Mouse (Mus musculus) adrenal gland, postnatal 36 days (tissue): Measurements from ENCODE around the gene Pip4k2a. TPM values are rescaled to one million over a fixed set of nuclear protein-coding genes. Genes with fewer than 3 reads are reported as not detected.
A peak's percentile ranks its signal among the peaks of the same experiment; 100 is the strongest.
"Not testable (repeated sequence)": the region's sequence is repeated elsewhere in the genome, so short reads cannot be mapped to it uniquely, and the experiment has no call there.

Source experiments
- DNase-seq, 2 experiments: peaks; one replicate each; pipeline ENCODE4 v3.0.0; 2021; ENCODE audit warnings: mixed read lengths in 1 of 2
- total RNA-seq, 2 experiments: library from RNA; stranded (reverse); gene quantifications; 2 replicates each; pipeline ENCODE4 v1.2.3; 2021

Pip4k2a gene
- total RNA-seq, 2 experiments from 2014 or later, result 30.1 to 36.7 TPM

DNA sequence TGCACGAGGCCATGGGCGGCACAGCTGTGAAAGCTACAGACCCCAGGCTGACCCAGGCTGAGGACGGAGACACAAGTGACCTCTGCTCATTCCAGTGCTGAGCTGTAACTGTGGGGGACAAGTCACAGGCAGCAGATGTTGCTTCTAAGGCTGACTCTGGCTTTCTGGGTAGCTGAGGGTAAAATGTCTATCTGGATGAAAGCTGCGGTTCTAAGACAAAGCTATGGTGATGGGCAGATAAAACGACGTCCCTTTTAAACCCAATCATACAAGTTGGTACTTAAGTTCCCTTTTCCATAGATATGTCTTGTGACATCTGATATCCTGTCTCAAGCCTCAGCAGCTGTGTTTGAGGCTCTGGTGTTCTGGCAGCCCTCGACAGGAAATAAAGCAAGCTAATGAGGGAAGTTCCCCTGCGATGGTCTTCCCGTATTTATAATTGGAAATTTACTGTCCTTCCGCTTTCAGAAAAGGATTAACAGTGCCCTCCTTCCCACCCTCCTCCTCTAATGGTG, 100.1 kb downstream of the Pip4k2a start:
- DNase-seq, result peak in 1 of 2 experiments; percentile 27

- no peak for DNase-seq
Measured at GRCm38 (mm10) chr2:18896015-18896414, 101.9 kb downstream of the Pip4k2a start.

GRCm38 (mm10) chr2:18893336-18893735, 104.6 kb downstream of the Pip4k2a start:
- DNase-seq, result not testable (repeated sequence)

- no peak for DNase-seq
Measured at GRCm38 (mm10) chr2:18891991-18892537, 105.9 kb downstream of the Pip4k2a start.

DNA sequence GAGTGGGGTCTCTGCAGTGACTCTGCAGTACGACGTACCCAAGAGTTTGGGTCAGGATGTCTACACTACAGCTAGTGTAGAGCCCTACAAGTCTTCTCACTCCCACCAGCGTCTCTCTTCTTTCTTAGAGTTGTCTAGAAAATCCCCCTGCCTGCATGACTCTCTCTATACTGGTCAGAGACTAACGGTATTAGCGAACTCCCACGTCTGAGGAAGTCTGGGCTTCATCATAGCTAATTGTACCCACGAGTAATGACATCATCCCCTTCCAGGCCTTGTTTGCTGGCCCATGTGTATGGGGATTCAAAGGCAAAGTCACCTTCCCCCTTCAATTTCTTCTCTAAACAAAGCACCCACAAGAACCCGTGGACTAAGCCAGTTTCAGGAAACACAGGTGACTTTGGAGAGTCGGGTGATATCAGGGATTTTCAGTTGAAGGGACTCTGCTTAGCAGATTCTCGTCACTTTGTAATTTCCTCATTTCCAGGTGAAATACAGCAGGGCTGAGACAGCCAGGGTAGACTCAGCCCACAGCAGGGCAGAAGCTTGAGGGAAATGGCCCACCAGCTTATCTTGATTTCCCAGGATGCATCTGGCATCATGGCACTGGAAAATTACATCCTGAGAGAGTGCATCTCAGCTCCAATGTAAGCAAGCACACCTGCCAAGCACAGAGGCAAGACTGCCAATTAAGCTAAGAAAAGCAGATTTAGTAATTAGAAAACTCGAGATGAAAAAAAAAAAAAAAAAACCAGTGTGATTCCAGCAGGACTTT, 107.5 kb downstream of the Pip4k2a start:
- no peak for DNase-seq

DNA sequence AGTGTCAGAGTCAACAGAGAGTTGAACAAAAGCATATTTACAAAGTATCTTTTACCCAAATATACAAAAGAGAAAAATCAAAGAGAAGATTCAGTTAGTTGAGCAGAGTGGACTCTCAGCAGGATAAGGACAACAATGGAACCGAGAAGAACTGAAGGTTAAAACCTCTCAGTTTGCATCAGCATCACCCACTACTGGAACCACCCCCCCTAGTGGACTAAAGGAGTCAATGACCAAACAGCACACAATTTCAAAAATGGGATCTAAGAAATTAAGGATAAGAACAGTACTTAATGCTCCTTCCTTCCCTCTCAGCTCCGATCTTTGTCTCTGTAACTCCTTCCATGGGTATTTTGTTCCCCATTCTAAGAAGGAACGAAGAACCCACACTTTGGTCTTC, 113.6 kb downstream of the Pip4k2a start:
- DNase-seq, result no peak

- DNase-seq, result no peak
Measured at GRCm38 (mm10) chr2:18874626-18875025, 123.3 kb downstream of the Pip4k2a start.

GRCm38 (mm10) chr2:18874063-18874462, 123.9 kb downstream of the Pip4k2a start:
- no peak for DNase-seq

DNA sequence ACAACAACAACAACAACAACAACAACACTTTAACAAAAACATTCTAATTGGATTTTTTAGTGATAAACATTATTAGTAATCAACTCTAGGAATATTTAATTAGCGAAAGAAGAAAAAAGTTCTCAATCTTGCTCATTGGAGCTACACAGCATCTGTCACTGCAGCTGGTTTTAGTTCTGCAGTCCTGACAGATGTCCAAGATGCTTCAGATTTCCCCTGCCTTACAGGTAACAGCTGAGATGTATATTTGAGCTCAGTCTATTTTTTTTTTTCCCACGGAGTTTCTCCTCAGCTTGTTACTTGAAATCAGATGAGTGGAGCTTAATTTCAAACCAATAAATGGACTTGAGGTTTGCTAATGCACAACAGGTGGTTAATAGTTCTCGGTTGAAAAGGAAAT, 124.5 kb downstream of the Pip4k2a start:
- no peak for DNase-seq

DNA sequence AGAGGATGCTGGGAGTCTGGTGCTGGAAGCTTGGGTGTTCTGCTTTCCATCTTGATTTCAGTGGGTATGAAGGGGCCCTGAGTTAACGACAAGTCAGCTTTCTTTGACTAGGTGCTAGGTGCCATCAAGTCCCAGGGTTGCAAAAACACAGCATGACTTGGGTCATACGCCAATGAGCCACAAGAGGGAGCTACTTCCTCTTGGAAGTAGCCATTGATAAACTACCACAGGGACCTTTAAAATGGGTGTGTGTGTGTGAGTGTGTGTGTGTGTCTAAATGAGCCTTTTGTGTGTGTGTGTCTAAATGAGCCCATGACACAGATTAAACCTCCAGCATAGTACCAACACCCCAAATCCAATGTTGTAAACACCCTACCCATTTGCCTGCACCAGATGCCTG, 125.1 kb downstream of the Pip4k2a start:
- DNase-seq, result peak; percentile 72 to 80

DNA sequence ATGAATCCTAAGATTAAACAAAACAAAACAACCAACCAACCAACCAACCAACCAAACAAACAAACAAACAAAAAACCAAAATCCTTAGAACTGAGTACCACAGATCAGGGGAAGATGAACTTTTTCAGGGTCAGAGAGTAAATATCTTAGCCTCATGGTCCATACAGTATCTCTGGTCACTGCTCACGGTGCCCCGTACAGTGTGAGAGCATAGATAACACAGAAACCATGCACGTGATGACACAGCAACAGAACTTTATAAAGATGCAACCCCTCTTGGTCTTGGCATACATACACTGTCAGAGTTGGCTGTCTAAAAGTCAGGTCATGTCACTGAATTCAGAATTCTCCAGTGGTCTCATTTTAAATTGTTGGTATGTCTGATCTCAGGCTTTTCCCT, 126.8 kb downstream of the Pip4k2a start:
- no peak for DNase-seq

- no peak for DNase-seq
Measured at GRCm38 (mm10) chr2:18867069-18867468, 130.9 kb downstream of the Pip4k2a start.

DNA sequence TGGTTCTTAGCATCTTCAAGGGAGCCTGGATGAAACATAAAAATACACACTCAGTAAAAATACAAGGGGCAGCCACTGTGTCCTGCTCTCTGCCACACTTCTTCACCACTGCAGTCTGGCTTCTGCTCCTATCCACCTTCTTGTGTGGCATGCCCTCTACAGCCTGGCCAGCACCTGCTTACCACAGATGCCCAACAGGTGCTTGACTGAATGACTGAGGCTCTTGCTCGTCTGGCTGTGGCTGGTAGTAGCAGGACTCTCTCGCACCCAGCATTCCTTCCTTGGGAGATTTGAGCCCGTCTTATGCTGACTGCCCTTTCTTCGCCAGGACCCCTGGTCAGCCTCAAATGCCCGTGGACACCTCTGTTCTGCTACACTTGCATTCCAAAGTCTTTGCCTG, 133.2 kb downstream of the Pip4k2a start:
- no peak for DNase-seq

- no peak for DNase-seq
Measured at GRCm38 (mm10) chr2:18861607-18862158, 136.2 kb downstream of the Pip4k2a start.

GRCm38 (mm10) chr2:18860686-18861085, 137.2 kb downstream of the Pip4k2a start:
- DNase-seq, result no peak

GRCm38 (mm10) chr2:18857952-18858351, 140.0 kb downstream of the Pip4k2a start:
- DNase-seq, result no peak

- peak; percentile 19 to 60 for DNase-seq
Measured at GRCm38 (mm10) chr2:18856461-18856860, 141.5 kb downstream of the Pip4k2a start.

GRCm38 (mm10) chr2:18855246-18855645, 142.7 kb downstream of the Pip4k2a start:
- no peak for DNase-seq

GRCm38 (mm10) chr2:18853345-18853744, 144.6 kb downstream of the Pip4k2a start:
- DNase-seq, result no peak

GRCm38 (mm10) chr2:18850657-18851056, 147.3 kb downstream of the Pip4k2a start:
- DNase-seq, result no peak

GRCm38 (mm10) chr2:18848074-18848629, 149.8 kb downstream of the Pip4k2a start:
- DNase-seq, result no peak

- DNase-seq, result no peak
Measured at GRCm38 (mm10) chr2:18842527-18842926, 155.4 kb downstream of the Pip4k2a start.

DNA sequence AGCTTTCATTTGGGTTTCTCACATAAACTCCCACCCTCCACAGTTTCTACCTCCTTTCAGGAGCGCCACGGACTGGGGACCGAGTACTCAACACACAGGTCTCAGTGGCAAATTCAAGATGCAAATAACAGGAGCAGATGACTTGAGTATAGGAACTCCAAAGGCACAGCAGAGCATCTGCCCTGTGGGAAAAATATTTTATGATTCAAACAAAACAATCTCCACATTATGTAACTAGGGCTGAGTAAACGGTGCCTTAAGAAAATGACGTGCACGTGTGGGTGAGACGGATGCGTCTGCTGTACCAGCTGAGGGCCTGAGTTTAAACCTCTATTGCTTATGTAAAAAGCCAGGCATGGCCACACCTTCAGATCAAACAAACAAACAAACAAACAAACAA, 156.9 kb downstream of the Pip4k2a start:
- no peak for DNase-seq
